Mouse (Mus musculus) embryonic facial prominence, embryonic 13.5 days (tissue): Measurements from ENCODE around the gene Cuedc1. TPM values are rescaled to one million over a fixed set of nuclear protein-coding genes. Genes with fewer than 3 reads are reported as not detected.

ENCODE experiments used
- ATAC-seq: fragments of 200-750 bp; cut with Nextera tagmentation; 2 replicates; pipeline ENCODE4 v1.8.0; 2017; ENCODE audit warnings: low read depth; ENCODE audit not compliant: insufficient number of reproducible peaks, insufficient read depth, low FRiP score, low TSS enrichment
- H3K27ac ChIP-seq: fragments of 300-500 bp; sonication (generic); 2 replicates; pipeline ENCODE4 v1.5.1; 2015; ENCODE audit warnings: moderate library complexity, mild to moderate bottlenecking, inconsistent platforms
- H3K27me3 ChIP-seq: fragments of 300-500 bp; sonication (generic); 2 replicates; pipeline ENCODE4 v1.6.1; 2015; ENCODE audit warnings: mild to moderate bottlenecking, inconsistent platforms
- H3K36me3 ChIP-seq: fragments of 300-500 bp; sonication (generic); 2 replicates; pipeline ENCODE4 v1.6.1; 2015; ENCODE audit warnings: mild to moderate bottlenecking, inconsistent platforms
- H3K4me1 ChIP-seq: fragments of 300-500 bp; sonication (generic); 2 replicates; pipeline ENCODE4 v1.6.1; 2015; ENCODE audit warnings: inconsistent platforms
- H3K4me2 ChIP-seq: fragments of 300-500 bp; sonication (generic); 2 replicates; pipeline ENCODE4 v1.6.1; 2015; ENCODE audit warnings: moderate library complexity, mild to moderate bottlenecking, inconsistent platforms
- H3K4me3 ChIP-seq: fragments of 300-500 bp; sonication (generic); 2 replicates; pipeline ENCODE4 v1.5.1; 2015; ENCODE audit warnings: mild to moderate bottlenecking, inconsistent platforms
- H3K9ac ChIP-seq: fragments of 300-500 bp; sonication (generic); 2 replicates; pipeline ENCODE4 v1.6.1; 2015; ENCODE audit warnings: mild to moderate bottlenecking, inconsistent platforms
- H3K9me3 ChIP-seq: fragments of 300-500 bp; sonication (generic); 2 replicates; pipeline ENCODE4 v1.6.1; 2016; ENCODE audit warnings: inconsistent platforms
- WGBS: fragments of 180-500 bp; shearing (Covaris S2); methylation state at CpG from one replicate; pipeline ENCODE4 v1.1.7; 2015; ENCODE audit warnings: mixed read lengths; 5-methylcytosine and 5-hydroxymethylcytosine counted together
- polyA plus RNA-seq: library from polyadenylated mRNA; unstranded; fragments of >200 nt; fragmentation: Nextera tagmentation; extraction: Ambion mirVana; gene quantifications from 2 replicates; pipeline ENCODE4 v1.2.1, GENCODE M21; 2015

Cuedc1 gene
- polyA plus RNA-seq = 34.9 and 40.3 TPM in 2 replicates

- no peak; the same call in 1 of the 2 replicates for ATAC-seq
- Histone ChIP-seq H3K27me3 (peaks cover 6% of the 10 kb centered on the region; the same call in 1 of the 2 replicates), H3K9me3 (no peaks in the 10 kb centered on the region), H3K9ac (peak within 1 kb of the TSS; percentile 92), H3K4me3 (peak within 1 kb of the TSS; percentile 82), H3K27ac (peak within 1 kb of the TSS; percentile 92), H3K36me3 (peaks cover 5% of the 10 kb centered on the region; the same call in 1 of the 2 replicates), H3K4me1 (peaks cover 38% of the 10 kb centered on the region), H3K4me2 (peak within 1 kb of the TSS; percentile 86)
- WGBS = 27% methylated on average over 17 of the region's 17 CpGs
Measured at GRCm38 (mm10) chr11:88098021-88098729, at the start of gene Cuedc1. TSS of gene Cuedc1 (plus strand) at chr11:88098058.

GRCm38 (mm10) chr11:88048961-88049670 lies 48.7 kb upstream of the Cuedc1 start:
- H3K9me3 ChIP-seq = no peaks in the 10 kb centered on the region
- H3K4me3 ChIP-seq = peak overlapping the region; percentile 97
- no peak overlapping the region for H3K27ac ChIP-seq
- peaks cover 34% of the 10 kb centered on the region for H3K36me3 ChIP-seq
- no peaks in the 10 kb centered on the region for H3K27me3 ChIP-seq
- 18% methylated on average over 26 of the region's 26 CpGs for WGBS
- H3K9ac ChIP-seq = peak overlapping the region; percentile 100
- peaks cover 31% of the 10 kb centered on the region for H3K4me1 ChIP-seq
- no peak for ATAC-seq
- H3K4me2 ChIP-seq = peak overlapping the region; percentile 79

- Histone ChIP-seq H3K27me3 (no peaks in the 10 kb centered on the region), H3K9ac (peak overlapping the region; percentile 33; the same call in 1 of the 2 replicates), H3K4me3 (peak overlapping the region; percentile 97), H3K36me3 (peaks cover 34% of the 10 kb centered on the region), H3K4me2 (peak overlapping the region; percentile 79), H3K4me1 (peaks cover 31% of the 10 kb centered on the region), H3K9me3 (no peaks in the 10 kb centered on the region), H3K27ac (no peak overlapping the region)
- ATAC-seq = no peak
Measured at GRCm38 (mm10) chr11:88049732-88050131, 48.1 kb upstream of the Cuedc1 start.

GRCm38 (mm10) chr11:88052638-88053037 lies 45.2 kb upstream of the Cuedc1 start:
- no peak overlapping the region for H3K9ac ChIP-seq
- no peaks in the 10 kb centered on the region for H3K27me3 ChIP-seq
- WGBS = 69% methylated on average over 4 of the region's 4 CpGs
- peak overlapping the region; percentile 7; the same call in 1 of the 2 replicates for H3K4me2 ChIP-seq
- H3K36me3 ChIP-seq = peaks cover 34% of the 10 kb centered on the region
- no peaks in the 10 kb centered on the region for H3K9me3 ChIP-seq
- H3K4me3 ChIP-seq = no peak overlapping the region
- no peak for ATAC-seq
- H3K4me1 ChIP-seq = peaks cover 22% of the 10 kb centered on the region
- no peak overlapping the region for H3K27ac ChIP-seq

DNA sequence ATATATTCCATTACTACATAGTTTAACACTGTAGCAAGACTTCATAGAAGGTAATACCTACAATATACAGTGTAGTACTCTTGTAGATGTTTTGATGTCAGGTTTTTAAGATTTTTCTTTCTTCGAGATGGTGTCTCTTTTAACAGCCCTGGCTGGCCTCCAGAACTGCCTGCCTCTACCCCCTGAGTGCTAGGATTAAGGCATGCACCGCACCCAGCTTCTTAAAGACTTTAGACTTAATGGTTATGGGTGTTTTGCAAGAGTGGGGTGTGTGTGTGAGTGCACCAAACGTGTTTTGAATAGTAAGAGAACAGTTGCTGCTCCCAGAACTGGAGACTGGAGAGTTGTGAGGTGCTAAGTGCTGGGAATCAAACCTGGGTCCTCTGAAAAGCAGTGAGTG lies 44.0 kb upstream of the Cuedc1 start:
- peaks cover 34% of the 10 kb centered on the region for H3K36me3 ChIP-seq
- no peak overlapping the region for H3K4me2 ChIP-seq
- no peak overlapping the region for H3K4me3 ChIP-seq
- 55% methylated on average over 3 of the region's 3 CpGs for WGBS
- H3K9ac ChIP-seq = no peak overlapping the region
- no peaks in the 10 kb centered on the region for H3K9me3 ChIP-seq
- no peaks in the 10 kb centered on the region for H3K27me3 ChIP-seq
- H3K27ac ChIP-seq = no peak overlapping the region
- H3K4me1 ChIP-seq = peaks cover 22% of the 10 kb centered on the region
- no peak for ATAC-seq

GRCm38 (mm10) chr11:88054589-88054988 lies 43.3 kb upstream of the Cuedc1 start:
- Histone ChIP-seq H3K9ac (no peak overlapping the region), H3K9me3 (no peaks in the 10 kb centered on the region), H3K27me3 (no peaks in the 10 kb centered on the region), H3K27ac (no peak overlapping the region), H3K36me3 (peaks cover 28% of the 10 kb centered on the region), H3K4me1 (peaks cover 16% of the 10 kb centered on the region), H3K4me3 (no peak overlapping the region), H3K4me2 (no peak overlapping the region)
- WGBS = 87% methylated on average over 1 of the region's 1 CpGs
- ATAC-seq = no peak

DNA sequence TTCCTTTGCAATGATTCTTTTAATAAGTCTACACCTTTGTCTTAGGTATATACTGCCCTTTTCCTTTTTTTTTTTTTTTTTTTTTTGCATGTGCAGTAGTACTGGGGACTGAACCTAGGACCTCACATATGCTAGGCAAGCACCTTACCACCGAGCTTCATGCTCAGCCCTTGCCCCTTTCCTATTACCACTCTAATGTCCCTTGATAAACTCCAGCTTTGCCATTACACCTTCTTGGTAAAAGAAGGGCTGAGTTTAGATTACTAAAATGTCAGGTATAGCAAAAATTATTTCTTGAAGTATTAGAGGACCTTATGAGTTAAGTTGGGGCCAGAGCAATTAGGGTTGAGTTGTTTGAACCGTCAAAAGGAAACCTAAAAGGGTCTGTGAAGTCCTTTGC lies 42.1 kb upstream of the Cuedc1 start:
- WGBS = 80% methylated on average over 2 of the region's 2 CpGs
- Histone ChIP-seq H3K9ac (no peak overlapping the region), H3K36me3 (peaks cover 20% of the 10 kb centered on the region), H3K4me2 (no peak overlapping the region), H3K27me3 (no peaks in the 10 kb centered on the region), H3K27ac (no peak overlapping the region), H3K9me3 (no peaks in the 10 kb centered on the region), H3K4me1 (peaks cover 8% of the 10 kb centered on the region), H3K4me3 (no peak overlapping the region)
- ATAC-seq = no peak

GRCm38 (mm10) chr11:88057788-88058187 lies 40.1 kb upstream of the Cuedc1 start:
- no peak overlapping the region for H3K27ac ChIP-seq
- H3K4me1 ChIP-seq = no peaks in the 10 kb centered on the region
- no peak for ATAC-seq
- H3K9ac ChIP-seq = no peak overlapping the region
- no peak overlapping the region for H3K4me2 ChIP-seq
- peaks cover 7% of the 10 kb centered on the region for H3K36me3 ChIP-seq
- no peak overlapping the region for H3K4me3 ChIP-seq
- H3K9me3 ChIP-seq = no peaks in the 10 kb centered on the region
- no peaks in the 10 kb centered on the region for H3K27me3 ChIP-seq
- 73% methylated on average over 2 of the region's 2 CpGs for WGBS

DNA sequence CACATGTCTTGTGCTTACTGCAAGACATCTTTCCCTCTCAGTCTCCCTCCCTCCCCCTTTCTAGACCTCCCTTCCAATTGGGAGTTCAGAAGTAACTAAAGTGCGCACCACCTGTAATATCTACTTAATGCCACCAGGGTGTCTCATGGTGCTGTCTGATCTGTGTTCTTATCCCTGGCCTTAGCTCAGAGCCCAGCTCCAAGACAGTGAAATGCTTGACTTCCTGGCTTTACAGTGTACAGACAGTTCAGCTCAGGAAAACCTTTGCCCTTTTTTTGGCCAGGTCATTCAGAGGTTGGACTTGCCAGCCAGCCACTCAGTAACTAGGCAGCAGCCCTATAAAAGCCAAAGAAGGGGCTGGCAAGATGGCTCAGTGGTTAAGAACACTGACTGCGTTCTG lies 38.7 kb upstream of the Cuedc1 start:
- Histone ChIP-seq H3K9ac (no peak overlapping the region), H3K4me1 (no peaks in the 10 kb centered on the region), H3K4me3 (no peak overlapping the region), H3K27me3 (no peaks in the 10 kb centered on the region), H3K4me2 (no peak overlapping the region), H3K27ac (no peak overlapping the region), H3K36me3 (no peaks in the 10 kb centered on the region), H3K9me3 (no peaks in the 10 kb centered on the region)
- 0 out of 2 replicates have a peak, but pooled peaks have one; percentile 57 for ATAC-seq
- 43% methylated on average over 2 of the region's 2 CpGs for WGBS

DNA sequence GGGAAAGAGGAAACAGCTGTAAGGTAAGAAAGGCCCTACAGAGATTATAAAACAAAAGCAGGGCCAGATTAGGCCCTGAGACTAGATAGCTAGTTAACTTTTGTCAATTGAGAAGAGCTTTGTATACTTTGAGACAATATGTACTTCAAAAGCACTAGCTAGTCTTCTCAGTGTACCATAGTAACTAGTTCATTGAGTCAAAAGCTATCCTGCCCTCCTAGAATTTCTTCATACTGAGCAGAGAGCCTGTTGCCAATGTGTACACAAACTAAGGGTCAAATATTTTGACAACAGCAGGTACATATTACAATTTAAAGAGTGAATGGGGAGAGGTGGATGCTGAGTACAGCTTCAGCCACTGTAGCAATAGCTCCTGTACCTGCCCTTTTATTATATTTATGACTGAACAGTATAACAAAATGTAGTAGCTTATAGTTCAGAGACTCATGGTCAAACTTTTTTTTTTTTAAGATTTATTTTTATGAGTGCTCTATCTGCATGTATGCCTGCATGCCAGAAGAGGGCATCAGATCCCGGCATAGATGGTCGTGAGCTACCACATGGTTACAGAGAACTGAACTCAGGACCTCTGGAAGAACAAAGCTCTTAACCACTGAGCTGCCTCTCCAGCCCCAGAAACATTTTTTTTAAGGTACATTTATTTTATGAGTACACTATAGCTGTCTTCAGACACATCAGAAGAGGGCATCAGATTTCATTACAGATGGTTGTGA lies 35.8 kb upstream of the Cuedc1 start:
- ATAC-seq = no peak
- 0 out of 2 replicates have a peak, but pooled peaks cover under 1% of the 10 kb centered on the region for H3K4me1 ChIP-seq
- H3K27ac ChIP-seq = no peak overlapping the region
- no peak overlapping the region for H3K4me3 ChIP-seq
- H3K9me3 ChIP-seq = no peaks in the 10 kb centered on the region
- H3K27me3 ChIP-seq = no peaks in the 10 kb centered on the region
- no peak overlapping the region for H3K9ac ChIP-seq
- no peaks in the 10 kb centered on the region for H3K36me3 ChIP-seq
- no peak overlapping the region for H3K4me2 ChIP-seq
- 80% methylated on average over 2 of the region's 2 CpGs for WGBS

DNA sequence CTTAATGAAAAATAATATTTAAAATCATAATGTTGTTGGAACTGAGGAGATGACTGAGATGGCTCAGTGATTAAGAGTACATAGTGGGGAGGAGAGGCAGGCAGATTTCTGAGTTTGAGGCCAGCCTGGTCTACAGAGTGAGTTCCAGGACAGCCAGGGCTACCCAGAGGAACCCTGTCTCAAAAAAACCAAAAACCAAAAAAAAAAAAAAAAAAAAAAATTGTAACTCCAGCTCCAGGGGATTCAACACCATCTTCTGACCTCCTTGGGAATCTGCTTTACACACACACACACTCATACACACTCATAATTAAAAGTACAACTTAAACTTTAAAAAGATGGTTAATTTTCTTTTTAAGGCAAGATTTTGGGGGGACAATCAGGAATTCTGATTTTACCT lies 32.1 kb upstream of the Cuedc1 start:
- H3K36me3 ChIP-seq = no peaks in the 10 kb centered on the region
- no peaks in the 10 kb centered on the region for H3K27me3 ChIP-seq
- H3K4me1 ChIP-seq = peaks cover 16% of the 10 kb centered on the region
- no peak overlapping the region for H3K9ac ChIP-seq
- H3K4me3 ChIP-seq = no peak overlapping the region
- ATAC-seq = no peak
- H3K4me2 ChIP-seq = no peak overlapping the region
- no peaks in the 10 kb centered on the region for H3K9me3 ChIP-seq
- H3K27ac ChIP-seq = no peak overlapping the region
